Mouse (Mus musculus): ENCODE results near the gene Atox1. TPM values are rescaled to one million over a fixed set of nuclear protein-coding genes. Genes with fewer than 3 reads are reported as not detected.
"Not testable (repeated sequence)": the region's sequence is repeated elsewhere in the genome, so short reads cannot be mapped to it uniquely, and the experiment has no call there.

The Atox1 gene
- polyA plus RNA-seq, 1 experiment = 485 TPM

GRCm38 (mm10) chr11:55422978-55423377 lies 38.1 kb downstream of the Atox1 start, which contains the start of gene Sparc:
Gene Sparc, minus strand, starts transcription at chr11:55423183.
- peaks cover 3% of the 10 kb centered on the region; the same call in 1 of the 2 replicates for H3K4me1 ChIP-seq (ENCODE audit: control insufficient read depth, insufficient read depth, insufficient read length, low read length)
- no peak within 1 kb of the TSS for H3K4me3 ChIP-seq (ENCODE audit: low read depth, low read length)
- no peak for TF ChIP-seq POLR2A (IDR thresholded peaks at IDR 0.05; ENCODE audit: low read depth, low read length)
- no peak for TF ChIP-seq CTCF (IDR thresholded peaks at IDR 0.05; ENCODE audit: extremely low read depth, insufficient read length, insufficient replicate concordance, low read depth, low read length)
- WGBS = 89% methylated on average over 1 of the region's 1 CpGs
- no peak within 1 kb of the TSS for H3K27ac ChIP-seq (ENCODE audit: insufficient read depth, low read depth, low read length)
- H3K36me3 ChIP-seq (ENCODE audit: control insufficient read depth, insufficient read depth, low read length) = no peaks in the 10 kb centered on the region
- no peaks in the 10 kb centered on the region for H3K27me3 ChIP-seq (ENCODE audit: control insufficient read depth, insufficient read depth, low read length)

- H3K4me1 ChIP-seq (ENCODE audit: control insufficient read depth, insufficient read depth, insufficient read length, low read length) = peaks cover 6% of the 10 kb centered on the region; the same call in 1 of the 2 replicates
- no peaks in the 10 kb centered on the region for H3K27me3 ChIP-seq (ENCODE audit: control insufficient read depth, insufficient read depth, low read length)
- H3K4me3 ChIP-seq (ENCODE audit: low read depth, low read length) = peak overlapping the region; percentile 60
- peak overlapping the region; percentile 90 for H3K27ac ChIP-seq (ENCODE audit: insufficient read depth, low read depth, low read length)
- H3K36me3 ChIP-seq (ENCODE audit: control insufficient read depth, insufficient read depth, low read length) = no peaks in the 10 kb centered on the region
- TF ChIP-seq CTCF (IDR thresholded peaks at IDR 0.05; ENCODE audit: extremely low read depth, insufficient read length, insufficient replicate concordance, low read depth, low read length) = no peak
- TF ChIP-seq POLR2A (IDR thresholded peaks at IDR 0.05; ENCODE audit: low read depth, low read length) = peak; percentile 61; the same call in 1 of the 2 replicates
- WGBS = 61% methylated on average over 9 of the region's 9 CpGs
Observed at GRCm38 (mm10) chr11:55419678-55420307, 41.2 kb downstream of the Atox1 start.

GRCm38 (mm10) chr11:55419296-55419677 lies 41.8 kb downstream of the Atox1 start:
- Histone ChIP-seq H3K4me1 (ENCODE audit: control insufficient read depth, insufficient read depth, insufficient read length, low read length) (peaks cover 6% of the 10 kb centered on the region; the same call in 1 of the 2 replicates), H3K4me3 (ENCODE audit: low read depth, low read length) (peak overlapping the region; percentile 60), H3K36me3 (ENCODE audit: control insufficient read depth, insufficient read depth, low read length) (no peaks in the 10 kb centered on the region), H3K27ac (ENCODE audit: insufficient read depth, low read depth, low read length) (peak overlapping the region; percentile 90), H3K27me3 (ENCODE audit: control insufficient read depth, insufficient read depth, low read length) (no peaks in the 10 kb centered on the region)
- 66% methylated on average over 4 of the region's 4 CpGs for WGBS
- no peak for TF ChIP-seq POLR2A (IDR thresholded peaks at IDR 0.05; ENCODE audit: low read depth, low read length)
- no peak for TF ChIP-seq CTCF (IDR thresholded peaks at IDR 0.05; ENCODE audit: extremely low read depth, insufficient read length, insufficient replicate concordance, low read depth, low read length)

GRCm38 (mm10) chr11:55418704-55419061 lies 42.4 kb downstream of the Atox1 start:
- WGBS = 34% methylated on average over 3 of the region's 3 CpGs
- H3K27me3 ChIP-seq (ENCODE audit: control insufficient read depth, insufficient read depth, low read length) = no peaks in the 10 kb centered on the region
- no peaks in the 10 kb centered on the region for H3K36me3 ChIP-seq (ENCODE audit: control insufficient read depth, insufficient read depth, low read length)
- H3K4me3 ChIP-seq (ENCODE audit: low read depth, low read length) = peak overlapping the region; percentile 24; the same call in 1 of the 2 replicates
- H3K27ac ChIP-seq (ENCODE audit: insufficient read depth, low read depth, low read length) = peak overlapping the region; percentile 90
- H3K4me1 ChIP-seq (ENCODE audit: control insufficient read depth, insufficient read depth, insufficient read length, low read length) = peaks cover 4% of the 10 kb centered on the region; the same call in 1 of the 2 replicates
- TF ChIP-seq POLR2A (IDR thresholded peaks at IDR 0.05; ENCODE audit: low read depth, low read length) = no peak
- TF ChIP-seq CTCF (IDR thresholded peaks at IDR 0.05; ENCODE audit: extremely low read depth, insufficient read length, insufficient replicate concordance, low read depth, low read length) = no peak

- peaks cover 3% of the 10 kb centered on the region; the same call in 1 of the 2 replicates for H3K4me1 ChIP-seq (ENCODE audit: control insufficient read depth, insufficient read depth, insufficient read length, low read length)
- peak overlapping the region; percentile 63 for H3K4me3 ChIP-seq (ENCODE audit: low read depth, low read length)
- 12% methylated on average over 24 of the region's 24 CpGs for WGBS
- H3K27ac ChIP-seq (ENCODE audit: insufficient read depth, low read depth, low read length) = peak overlapping the region; percentile 90
- no peaks in the 10 kb centered on the region for H3K36me3 ChIP-seq (ENCODE audit: control insufficient read depth, insufficient read depth, low read length)
- TF ChIP-seq CTCF (IDR thresholded peaks at IDR 0.05; ENCODE audit: extremely low read depth, insufficient read length, insufficient replicate concordance, low read depth, low read length) (no peak), POLR2A (IDR thresholded peaks at IDR 0.05; ENCODE audit: low read depth, low read length) (no peak)
- no peaks in the 10 kb centered on the region for H3K27me3 ChIP-seq (ENCODE audit: control insufficient read depth, insufficient read depth, low read length)
Observed at GRCm38 (mm10) chr11:55417898-55418703, 42.9 kb downstream of the Atox1 start.

- H3K27me3 ChIP-seq (ENCODE audit: control insufficient read depth, insufficient read depth, low read length) = no peaks in the 10 kb centered on the region
- peak overlapping the region; percentile 60 for H3K27ac ChIP-seq (ENCODE audit: insufficient read depth, low read depth, low read length)
- H3K4me1 ChIP-seq (ENCODE audit: control insufficient read depth, insufficient read depth, insufficient read length, low read length) = peaks cover 3% of the 10 kb centered on the region; the same call in 1 of the 2 replicates
- WGBS = 65% methylated on average over 6 of the region's 6 CpGs
- H3K36me3 ChIP-seq (ENCODE audit: control insufficient read depth, insufficient read depth, low read length) = no peaks in the 10 kb centered on the region
- TF ChIP-seq CTCF (IDR thresholded peaks at IDR 0.05; ENCODE audit: extremely low read depth, insufficient read length, insufficient replicate concordance, low read depth, low read length) (no peak), POLR2A (IDR thresholded peaks at IDR 0.05; ENCODE audit: low read depth, low read length) (no peak)
- H3K4me3 ChIP-seq (ENCODE audit: low read depth, low read length) = no peak overlapping the region
Observed at GRCm38 (mm10) chr11:55416609-55417265, 44.3 kb downstream of the Atox1 start.

GRCm38 (mm10) chr11:55415731-55416130 lies 45.3 kb downstream of the Atox1 start:
- H3K27ac ChIP-seq (ENCODE audit: insufficient read depth, low read depth, low read length) = peak overlapping the region; percentile 27; the same call in 1 of the 2 replicates
- H3K4me1 ChIP-seq (ENCODE audit: control insufficient read depth, insufficient read depth, insufficient read length, low read length); H3K36me3 ChIP-seq (ENCODE audit: control insufficient read depth, insufficient read depth, low read length); H3K27me3 ChIP-seq (ENCODE audit: control insufficient read depth, insufficient read depth, low read length); H3K4me3 ChIP-seq (ENCODE audit: low read depth, low read length): not testable (repeated sequence)
- WGBS = 71% methylated on average over 6 of the region's 6 CpGs
